Mouse (Mus musculus): ENCODE measurements around the gene Sox2. TPM values are rescaled to one million over a fixed set of nuclear protein-coding genes. Genes with fewer than 3 reads are reported as not detected.

Gene Sox2
- 24.5 and 26.5 TPM in 2 replicates for polyA plus RNA-seq (2012; rRNA removed)

DNA sequence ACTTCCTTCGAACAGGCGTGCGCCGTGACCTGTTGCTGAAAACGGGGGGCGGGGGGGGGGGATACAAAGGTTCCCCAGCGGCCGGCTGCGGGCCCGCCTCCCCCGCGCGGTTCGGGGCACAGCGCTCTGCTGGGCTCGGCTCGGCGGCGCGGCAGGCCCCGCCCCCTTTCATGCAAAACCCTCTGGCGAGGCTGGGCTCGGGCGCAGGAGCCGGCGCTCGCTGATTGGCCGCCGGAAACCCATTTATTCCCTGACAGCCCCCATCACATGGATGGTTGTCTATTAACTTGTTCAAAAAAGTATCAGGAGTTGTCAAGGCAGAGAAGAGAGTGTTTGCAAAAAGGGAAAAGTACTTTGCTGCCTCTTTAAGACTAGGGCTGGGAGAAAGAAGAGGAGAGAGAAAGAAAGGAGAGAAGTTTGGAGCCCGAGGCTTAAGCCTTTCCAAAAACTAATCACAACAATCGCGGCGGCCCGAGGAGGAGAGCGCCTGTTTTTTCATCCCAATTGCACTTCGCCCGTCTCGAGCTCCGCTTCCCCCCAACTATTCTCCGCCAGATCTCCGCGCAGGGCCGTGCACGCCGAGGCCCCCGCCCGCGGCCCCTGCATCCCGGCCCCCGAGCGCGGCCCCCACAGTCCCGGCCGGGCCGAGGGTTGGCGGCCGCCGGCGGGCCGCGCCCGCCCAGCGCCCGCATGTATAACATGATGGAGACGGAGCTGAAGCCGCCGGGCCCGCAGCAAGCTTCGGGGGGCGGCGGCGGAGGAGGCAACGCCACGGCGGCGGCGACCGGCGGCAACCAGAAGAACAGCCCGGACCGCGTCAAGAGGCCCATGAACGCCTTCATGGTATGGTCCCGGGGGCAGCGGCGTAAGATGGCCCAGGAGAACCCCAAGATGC is at the start of gene Sox2:
TSS of gene Sox2 (plus strand) at position 680 of the 895 bp plus-strand sequence.
- peaks cover 8% of the 10 kb centered on the region for H3K4me1 ChIP-seq (ENCODE audit: control insufficient read depth, insufficient read depth, low read length)
- H3K27ac ChIP-seq (ENCODE audit: insufficient read depth, low read length), result no peak within 1 kb of the TSS; the same call in 1 of the 2 replicates
- H3K27me3 ChIP-seq (ENCODE audit: control insufficient read depth, insufficient read depth, low read length), result peaks cover 5% of the 10 kb centered on the region; the same call in 1 of the 2 replicates
- no peak for TF ChIP-seq POLR2A (IDR thresholded peaks at IDR 0.05; ENCODE audit: borderline replicate concordance, insufficient read depth, low read length)
- no peak for TF ChIP-seq CTCF (IDR thresholded peaks at IDR 0.05; ENCODE audit: borderline replicate concordance, insufficient read depth, low read depth, low read length)
- peak in 1 of 2 experiments; percentile 60 for DNase-seq
- WGBS, result 1% methylated on average over 84 of the region's 86 CpGs
- H3K4me3 ChIP-seq (replicated peaks; ENCODE audit: insufficient read depth, low read depth, low read length), result peak within 1 kb of the TSS; percentile 42

DNA sequence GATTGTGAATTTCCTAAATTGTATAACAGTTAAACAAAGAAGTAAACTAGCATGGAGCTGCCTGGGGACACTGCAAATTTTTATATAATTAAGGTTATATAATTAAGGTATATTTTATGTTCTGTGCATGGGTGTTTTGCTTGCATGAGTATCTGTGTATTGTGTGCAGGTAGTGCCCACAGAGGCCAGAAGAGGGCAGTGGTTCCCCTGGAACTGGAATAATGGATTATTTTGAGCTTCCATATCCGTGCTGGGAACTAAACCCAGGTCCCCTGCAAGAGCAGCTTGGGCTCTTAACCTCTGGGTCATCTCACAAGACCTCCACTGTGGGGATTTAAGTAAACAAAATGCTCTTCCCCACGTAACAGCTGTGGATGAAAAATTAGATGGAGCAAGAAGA is 49.1 kb upstream of the Sox2 start:
- WGBS, result 91% methylated on average over 2 of the region's 2 CpGs
- Histone ChIP-seq H3K27ac (ENCODE audit: insufficient read depth, low read length) (no peak overlapping the region), H3K4me3 (replicated peaks; ENCODE audit: insufficient read depth, low read depth, low read length) (no peak overlapping the region), H3K27me3 (ENCODE audit: control insufficient read depth, insufficient read depth, low read length) (no peaks in the 10 kb centered on the region), H3K4me1 (ENCODE audit: control insufficient read depth, insufficient read depth, low read length) (no peaks in the 10 kb centered on the region)
- TF ChIP-seq POLR2A (IDR thresholded peaks at IDR 0.05; ENCODE audit: borderline replicate concordance, insufficient read depth, low read length) (no peak), CTCF (IDR thresholded peaks at IDR 0.05; ENCODE audit: borderline replicate concordance, insufficient read depth, low read depth, low read length) (no peak)
- DNase-seq, result no peak

DNA sequence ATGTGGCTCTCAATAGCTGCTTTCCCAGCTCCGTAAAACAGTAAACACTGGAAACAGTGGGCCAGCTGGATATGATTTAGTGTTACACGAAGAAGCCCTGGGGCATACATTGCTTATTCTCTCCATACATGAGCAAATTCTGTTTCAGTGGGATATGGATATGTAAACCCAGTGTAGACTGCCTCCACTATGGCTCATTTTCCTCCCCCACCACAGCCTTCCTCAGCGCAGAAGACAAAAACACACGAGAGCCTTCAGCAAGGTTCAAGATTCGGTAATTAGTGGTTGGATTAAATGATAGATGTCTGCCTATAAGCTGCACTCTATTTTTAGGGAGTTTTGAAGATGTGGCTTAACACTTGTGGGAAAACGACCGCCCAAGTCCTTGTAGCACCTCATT is 36.1 kb upstream of the Sox2 start:
- TF ChIP-seq CTCF (IDR thresholded peaks at IDR 0.05; ENCODE audit: borderline replicate concordance, insufficient read depth, low read depth, low read length), result no peak
- no peak for TF ChIP-seq POLR2A (IDR thresholded peaks at IDR 0.05; ENCODE audit: borderline replicate concordance, insufficient read depth, low read length)
- DNase-seq, result no peak
- Histone ChIP-seq H3K4me3 (replicated peaks; ENCODE audit: insufficient read depth, low read depth, low read length) (no peak overlapping the region), H3K27ac (ENCODE audit: insufficient read depth, low read length) (no peak overlapping the region), H3K27me3 (ENCODE audit: control insufficient read depth, insufficient read depth, low read length) (no peaks in the 10 kb centered on the region), H3K4me1 (ENCODE audit: control insufficient read depth, insufficient read depth, low read length) (no peaks in the 10 kb centered on the region)
- 88% methylated on average over 7 of the region's 7 CpGs for WGBS

DNA sequence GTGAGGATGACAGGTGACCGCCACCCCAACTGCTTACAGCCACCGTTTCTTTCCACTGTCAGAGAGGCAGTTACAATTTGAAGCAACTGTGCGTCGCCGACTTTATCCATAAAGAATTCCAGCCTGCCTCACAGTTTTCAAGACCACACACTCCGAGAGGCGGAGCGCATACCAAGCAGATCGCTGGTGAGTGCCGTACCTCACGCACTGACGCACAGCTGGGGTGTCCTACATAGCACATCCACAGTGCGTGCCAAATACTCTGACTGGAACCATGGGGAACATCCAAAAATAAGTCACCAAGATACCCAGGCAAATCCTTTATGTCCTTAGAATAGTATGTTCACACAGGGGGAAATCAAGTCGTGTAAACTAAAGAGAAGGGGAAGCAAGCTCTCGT is 34.7 kb upstream of the Sox2 start:
- Histone ChIP-seq H3K27me3 (ENCODE audit: control insufficient read depth, insufficient read depth, low read length) (no peaks in the 10 kb centered on the region), H3K4me3 (replicated peaks; ENCODE audit: insufficient read depth, low read depth, low read length) (no peak overlapping the region), H3K4me1 (ENCODE audit: control insufficient read depth, insufficient read depth, low read length) (no peaks in the 10 kb centered on the region), H3K27ac (ENCODE audit: insufficient read depth, low read length) (no peak overlapping the region)
- TF ChIP-seq CTCF (IDR thresholded peaks at IDR 0.05; ENCODE audit: borderline replicate concordance, insufficient read depth, low read depth, low read length), result no peak
- TF ChIP-seq POLR2A (IDR thresholded peaks at IDR 0.05; ENCODE audit: borderline replicate concordance, insufficient read depth, low read length), result no peak
- DNase-seq, result no peak
- WGBS, result 36% methylated on average over 15 of the region's 15 CpGs

GRCm38 (mm10) chr3:34618934-34619333 is 31.3 kb upstream of the Sox2 start:
- Histone ChIP-seq H3K4me1 (ENCODE audit: control insufficient read depth, insufficient read depth, low read length) (no peaks in the 10 kb centered on the region), H3K27me3 (ENCODE audit: control insufficient read depth, insufficient read depth, low read length) (no peaks in the 10 kb centered on the region), H3K27ac (ENCODE audit: insufficient read depth, low read length) (no peak overlapping the region), H3K4me3 (replicated peaks; ENCODE audit: insufficient read depth, low read depth, low read length) (no peak overlapping the region)
- 41% methylated on average over 7 of the region's 7 CpGs for WGBS
- DNase-seq, result no peak
- TF ChIP-seq POLR2A (IDR thresholded peaks at IDR 0.05; ENCODE audit: borderline replicate concordance, insufficient read depth, low read length) (no peak), CTCF (IDR thresholded peaks at IDR 0.05; ENCODE audit: borderline replicate concordance, insufficient read depth, low read depth, low read length) (no peak)

GRCm38 (mm10) chr3:34620121-34620520 is 30.1 kb upstream of the Sox2 start:
- DNase-seq, result no peak
- Histone ChIP-seq H3K27ac (ENCODE audit: insufficient read depth, low read length) (no peak overlapping the region), H3K4me3 (replicated peaks; ENCODE audit: insufficient read depth, low read depth, low read length) (no peak overlapping the region), H3K27me3 (ENCODE audit: control insufficient read depth, insufficient read depth, low read length) (no peaks in the 10 kb centered on the region), H3K4me1 (ENCODE audit: control insufficient read depth, insufficient read depth, low read length) (no peaks in the 10 kb centered on the region)
- TF ChIP-seq CTCF (IDR thresholded peaks at IDR 0.05; ENCODE audit: borderline replicate concordance, insufficient read depth, low read depth, low read length), result no peak
- TF ChIP-seq POLR2A (IDR thresholded peaks at IDR 0.05; ENCODE audit: borderline replicate concordance, insufficient read depth, low read length), result no peak
- 8% methylated on average over 4 of the region's 4 CpGs for WGBS

GRCm38 (mm10) chr3:34624721-34625270 is 25.4 kb upstream of the Sox2 start:
- Histone ChIP-seq H3K27ac (ENCODE audit: insufficient read depth, low read length) (no peak overlapping the region), H3K4me3 (replicated peaks; ENCODE audit: insufficient read depth, low read depth, low read length) (no peak overlapping the region), H3K4me1 (ENCODE audit: control insufficient read depth, insufficient read depth, low read length) (no peaks in the 10 kb centered on the region), H3K27me3 (ENCODE audit: control insufficient read depth, insufficient read depth, low read length) (no peaks in the 10 kb centered on the region; the same call in 1 of the 2 replicates)
- 92% methylated on average over 16 of the region's 16 CpGs for WGBS
- TF ChIP-seq POLR2A (IDR thresholded peaks at IDR 0.05; ENCODE audit: borderline replicate concordance, insufficient read depth, low read length) (no peak), CTCF (IDR thresholded peaks at IDR 0.05; ENCODE audit: borderline replicate concordance, insufficient read depth, low read depth, low read length) (no peak)
- no peak for DNase-seq

GRCm38 (mm10) chr3:34626521-34626920 is 23.7 kb upstream of the Sox2 start:
- WGBS, result 12% methylated on average over 8 of the region's 8 CpGs
- DNase-seq, result no peak
- TF ChIP-seq CTCF (IDR thresholded peaks at IDR 0.05; ENCODE audit: borderline replicate concordance, insufficient read depth, low read depth, low read length) (no peak), POLR2A (IDR thresholded peaks at IDR 0.05; ENCODE audit: borderline replicate concordance, insufficient read depth, low read length) (no peak)
- Histone ChIP-seq H3K27ac (ENCODE audit: insufficient read depth, low read length) (no peak overlapping the region), H3K4me3 (replicated peaks; ENCODE audit: insufficient read depth, low read depth, low read length) (no peak overlapping the region), H3K4me1 (ENCODE audit: control insufficient read depth, insufficient read depth, low read length) (no peaks in the 10 kb centered on the region), H3K27me3 (ENCODE audit: control insufficient read depth, insufficient read depth, low read length) (no peaks in the 10 kb centered on the region; the same call in 1 of the 2 replicates)

Measured in cerebellum, adult 2 months (tissue).